Mouse (Mus musculus) left cerebral cortex, adult 6 months (tissue): ENCODE measurements around the gene Gm9913. TPM values are rescaled to one million over a fixed set of nuclear protein-coding genes. Genes with fewer than 3 reads are reported as not detected.

Experiments
- long read RNA-seq, 2 experiments: library from polyadenylated mRNA; unstranded; transcript quantifications; one replicate each; pipeline ENCODE4 v2.0.0; 2019 to 2020
- polyA plus RNA-seq: library from polyadenylated mRNA; unstranded; fragments of <200 nt; fragmentation: Nextera tagmentation; gene quantifications from 2 replicates; pipeline ENCODE4 v1.2.3, GENCODE M21; 2021

The Gm9913 gene
- not detected in 2 replicates for polyA plus RNA-seq
- long read RNA-seq, experiment 1, partial matches to known transcripts = 0 of 1 reads
- long read RNA-seq, experiment 1, other reads (novel, unspliced or antisense) = 0 of 1 reads
- long read RNA-seq, experiment 2 = 0 reads

GRCm38 (mm10) chr2:125505006-125505745 is at the start of gene Gm9913:
Gm9913 (plus strand) TSS chr2:125505089.

GRCm38 (mm10) chr2:125507893-125508292 is 3.0 kb downstream of the Gm9913 start, which contains the start of gene Fbn1:
Fbn1 (minus strand) TSS chr2:125507993.

Other genes with a start within 250 kb of the Gm9913 start
- 0.23 and 0.35 TPM in 2 replicates for gene Fbn1, start 2.9 kb downstream of the Gm9913 start, polyA plus RNA-seq
- gene Cep152, start 120.0 kb downstream of the Gm9913 start, polyA plus RNA-seq = 0.30 and 0.36 TPM in 2 replicates
- 42.1 and 85.7 TPM in 2 replicates for gene Eid1, start 168.0 kb downstream of the Gm9913 start, polyA plus RNA-seq
- 1.5 and 2.1 TPM in 2 replicates for gene Shc4, start 219.1 kb downstream of the Gm9913 start, polyA plus RNA-seq